Mouse (Mus musculus) Patski (cell line): ENCODE measurements at regions not wholly inside any gene's neighbourhood (a gene's known extent, or its start where the extent isn't known, plus 50 kb on each side); places are given as distances from the start of the nearest gene placed in this dataset.

Source experiments
- ATAC-seq: fragments of 100-300 bp; one replicate; pipeline ENCODE4 v1.8.0; 2021
- CTCF ChIA-PET: fragments of 350-600 bp; sonication (Branson Sonifier 250); formaldehyde crosslinking; loops from one replicate; lab custom pipeline; 2022; ENCODE audit warnings: inconsistent platforms; lab: Charles Lee
- POLR2A ChIA-PET: fragments of 350-600 bp; sonication (Branson Sonifier 250); formaldehyde crosslinking; loops from one replicate; lab custom pipeline; 2022; ENCODE audit warnings: antibody characterized with exemption, inconsistent platforms; lab: Charles Lee
- DNase-seq: peaks from one replicate; pipeline ENCODE4 v3.0.0-alpha.2; 2011; ENCODE audit warnings: low read depth, low spot score
- H3K27me3 ChIP-seq: fragments of 371-371 bp; one replicate; pipeline ENCODE4 v1.5.1; 2021
- CTCF ChIP-seq: fragments of 100-300 bp; IDR thresholded peaks from one replicate; pipeline ENCODE4 v1.5.1; 2021
- in situ Hi-C: fragments of 300-500 bp; cut with MboI; formaldehyde crosslinking; loops from 3 replicates; pipeline ENCODE4 v1.11.1; 2018; ENCODE audit warnings: low pct_unique_long_range_greater_than_20kb, mixed read lengths

DNA sequence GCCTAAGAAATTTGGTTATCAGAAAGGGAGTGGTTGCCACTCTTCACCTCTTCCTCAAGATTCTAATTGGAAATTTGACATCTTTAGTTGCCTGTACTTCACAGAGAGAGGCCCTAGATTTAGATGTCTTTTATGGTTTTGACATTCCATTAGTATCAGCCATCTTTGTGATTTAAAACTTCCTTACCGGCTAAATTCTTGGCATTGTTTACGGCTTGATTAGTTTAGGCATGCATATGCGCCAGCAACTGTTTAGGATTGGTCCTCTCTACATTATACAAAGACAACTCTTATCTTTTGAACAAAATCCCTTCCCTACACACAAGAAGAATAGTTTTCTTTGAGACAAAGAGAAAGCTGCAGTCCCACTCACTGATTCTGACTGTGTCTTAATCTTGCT lies 97.0 kb upstream of the Trim52 start:
- ChIA-PET CTCF (no interaction called here), POLR2A (interaction anchor here (0.6 kb wide), 1 partner anchor 121 kb away, joined by 3 read pairs; no protein-coding TSS in a partner anchor)
- ATAC-seq = no peak
- DNase-seq = no peak
- no peaks in the 10 kb centered on the region for H3K27me3 ChIP-seq
- no peak for TF ChIP-seq CTCF
- in situ Hi-C loops = no loop called here

- DNase-seq (no peak), ATAC-seq (no peak)
- POLR2A ChIA-PET = no interaction called here
- no peaks in the 10 kb centered on the region for H3K27me3 ChIP-seq
- CTCF ChIA-PET = interaction anchor here (0.9 kb wide), 1 partner anchor 34 kb away, joined by 3 read pairs; no protein-coding TSS in a partner anchor
- no peak for TF ChIP-seq CTCF
- in situ Hi-C loops = no loop called here
These were observed 95.0 kb upstream of the Trim52 start for GRCm38 (mm10) chr14:106010961-106011360.

GRCm38 (mm10) chr14:106011991-106012427 lies 94.0 kb upstream of the Trim52 start:
- ATAC-seq (peak; percentile 98), DNase-seq (peak; percentile 41)
- ChIA-PET CTCF (interaction anchor here (0.9 kb wide), 1 partner anchor 33 kb away, joined by 3 read pairs; no protein-coding TSS in a partner anchor), POLR2A (no interaction called here)
- TF ChIP-seq CTCF = no peak
- no peaks in the 10 kb centered on the region for H3K27me3 ChIP-seq
- in situ Hi-C loops = no loop called here

GRCm38 (mm10) chr14:106022806-106023205 lies 83.2 kb upstream of the Trim52 start:
- TF ChIP-seq CTCF = no peak
- POLR2A ChIA-PET = no interaction called here
- in situ Hi-C loops = no loop called here
- CTCF ChIA-PET = no interaction called here
- no peak for DNase-seq
- ATAC-seq = no peak
- H3K27me3 ChIP-seq = no peaks in the 10 kb centered on the region

GRCm38 (mm10) chr14:106026815-106027214 lies 79.2 kb upstream of the Trim52 start:
- no peaks in the 10 kb centered on the region for H3K27me3 ChIP-seq
- ATAC-seq = no peak
- TF ChIP-seq CTCF = no peak
- in situ Hi-C loops = no loop called here
- DNase-seq = no peak
- ChIA-PET POLR2A (no interaction called here), CTCF (no interaction called here)

GRCm38 (mm10) chr14:106027686-106028085 lies 78.3 kb upstream of the Trim52 start:
- H3K27me3 ChIP-seq = no peaks in the 10 kb centered on the region
- DNase-seq (no peak), ATAC-seq (no peak)
- ChIA-PET POLR2A (no interaction called here), CTCF (no interaction called here)
- in situ Hi-C loops = no loop called here
- no peak for TF ChIP-seq CTCF

DNA sequence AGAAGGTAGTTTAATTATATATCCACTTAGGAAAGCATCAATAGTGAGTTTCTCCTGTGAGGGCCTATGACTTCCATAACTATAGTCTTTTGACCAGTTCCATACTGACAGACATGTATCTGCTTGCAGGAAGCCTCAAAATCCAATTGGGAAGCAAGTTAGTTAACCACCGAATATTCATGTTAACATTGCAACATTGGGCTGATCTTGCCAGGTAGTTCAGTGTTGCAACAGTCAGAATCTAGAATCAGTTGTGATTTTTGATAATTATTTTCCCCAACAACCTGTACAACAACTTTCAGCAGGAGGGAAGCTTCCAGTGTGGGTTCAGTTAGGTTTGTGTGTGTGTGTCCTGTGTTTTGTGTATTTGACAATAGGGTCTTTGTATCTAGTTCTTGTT lies 74.9 kb upstream of the Trim52 start:
- ChIA-PET CTCF (no interaction called here), POLR2A (no interaction called here)
- no peak for ATAC-seq
- no peak for DNase-seq
- in situ Hi-C loops = no loop called here
- H3K27me3 ChIP-seq = no peaks in the 10 kb centered on the region
- no peak for TF ChIP-seq CTCF

DNA sequence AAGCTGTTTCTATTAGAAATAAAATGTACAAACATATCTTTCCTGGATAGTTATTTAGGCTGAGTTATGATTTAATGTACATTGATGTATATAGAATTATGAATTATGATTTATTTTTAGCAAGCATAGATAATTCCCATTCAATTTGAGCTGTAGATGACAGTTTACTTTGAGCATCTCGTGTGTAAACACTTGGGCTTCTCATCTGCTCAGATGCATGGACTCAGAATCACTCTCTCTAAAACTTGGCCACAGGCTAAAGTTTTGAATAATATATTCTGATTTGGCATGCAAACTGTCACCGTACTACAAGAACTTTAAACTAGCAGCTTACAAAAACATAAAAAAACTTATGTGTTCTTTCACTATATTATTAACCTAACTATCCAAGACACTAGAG lies 72.2 kb upstream of the Trim52 start:
- no peaks in the 10 kb centered on the region for H3K27me3 ChIP-seq
- POLR2A ChIA-PET = no interaction called here
- CTCF ChIA-PET = no interaction called here
- ATAC-seq = no peak
- TF ChIP-seq CTCF = no peak
- DNase-seq = no peak
- in situ Hi-C loops = no loop called here

GRCm38 (mm10) chr14:106034933-106035665 lies 70.9 kb upstream of the Trim52 start:
- no peak for ATAC-seq
- DNase-seq = no peak
- ChIA-PET CTCF (no interaction called here), POLR2A (no interaction called here)
- H3K27me3 ChIP-seq = no peaks in the 10 kb centered on the region
- TF ChIP-seq CTCF = no peak
- in situ Hi-C loops = no loop called here

DNA sequence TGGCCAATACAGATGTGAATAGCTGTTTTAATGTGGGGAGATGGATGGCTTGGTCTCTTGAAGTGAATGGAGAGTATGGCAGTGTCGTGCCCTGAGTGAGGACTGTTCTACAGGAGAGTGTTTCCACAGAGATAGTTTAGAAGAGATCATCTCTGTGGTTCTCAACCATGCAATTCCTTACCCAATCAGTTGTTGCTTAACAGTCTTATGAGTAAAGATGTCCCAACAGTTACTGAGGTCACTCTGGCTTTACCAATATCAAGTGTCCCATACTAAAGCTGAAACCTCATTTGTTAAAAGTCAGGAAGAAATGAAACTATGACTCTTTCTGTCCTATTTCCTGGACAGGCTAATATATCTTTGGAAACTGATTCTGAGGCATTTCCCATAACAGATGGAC lies 61.7 kb upstream of the Trim52 start:
- in situ Hi-C loops = no loop called here
- no peak for TF ChIP-seq CTCF

DNA sequence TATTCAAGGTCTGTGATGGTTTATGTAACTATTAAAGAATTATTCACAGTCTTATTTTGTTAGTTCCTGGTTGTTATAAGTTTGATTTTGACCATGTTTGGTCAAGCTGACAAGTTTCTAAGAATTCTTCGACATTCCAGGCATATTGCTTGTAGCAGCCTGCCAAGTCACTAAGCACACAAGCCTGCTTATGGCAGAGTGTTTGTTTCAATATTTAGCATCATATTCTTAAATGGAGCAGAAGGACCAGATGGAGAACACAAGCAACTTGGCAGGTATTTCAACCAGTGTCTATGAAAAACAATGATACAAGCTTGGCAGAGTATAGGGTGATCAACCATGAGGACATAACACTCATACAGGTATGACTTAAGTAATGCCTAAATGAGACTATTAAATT lies 55.8 kb upstream of the Trim52 start:
- ATAC-seq (no peak), DNase-seq (no peak)
- TF ChIP-seq CTCF = no peak
- peaks cover 18% of the 10 kb centered on the region for H3K27me3 ChIP-seq
- ChIA-PET POLR2A (no interaction called here), CTCF (no interaction called here)
- in situ Hi-C loops = no loop called here

More for the DNA sequence above, 61.7 kb upstream of the Trim52 start:
- ATAC-seq = no peak
- CTCF ChIA-PET = no interaction called here
- DNase-seq = no peak
- POLR2A ChIA-PET = no interaction called here
- H3K27me3 ChIP-seq = peaks cover 15% of the 10 kb centered on the region
